Mouse (Mus musculus) ES-E14 (cell line): ENCODE data around the gene Lingo3. TPM values are rescaled to one million over a fixed set of nuclear protein-coding genes. Genes with fewer than 3 reads are reported as not detected.

ENCODE experiments used
- DNase-seq: peaks from one replicate; pipeline ENCODE4 v3.0.0-alpha.2; 2013; ENCODE audit warnings: low read depth, low spot score
- H3K27ac ChIP-seq: 2 replicates; pipeline ENCODE4 v1.5.1; 2012; ENCODE audit warnings: low read depth, mild to moderate bottlenecking, low read length, moderate library complexity, mixed read lengths; ENCODE audit not compliant: poor library complexity, insufficient read depth, severe bottlenecking
- H3K36me3 ChIP-seq: 2 replicates; pipeline ENCODE4 v1.6.1; 2012; ENCODE audit warnings: mild to moderate bottlenecking, low read length, moderate library complexity, mixed read lengths; ENCODE audit not compliant: control insufficient read depth, poor library complexity, insufficient read depth, severe bottlenecking
- H3K4me1 ChIP-seq, 2 experiments: fragments of 150-350 bp in 1 of 2; sonication (generic) in 1 of 2; 2 replicates each; pipeline ENCODE4 v1.6.1; 2012; ENCODE audit warnings: low read length in 2 of 2, mild to moderate bottlenecking in 1 of 2, mixed read lengths in 1 of 2; ENCODE audit not compliant: control insufficient read depth in 2 of 2, insufficient read depth in 2 of 2, poor library complexity in 1 of 2
- H3K4me3 ChIP-seq, 2 experiments: fragments of 150-350 bp in 1 of 2; sonication (generic) in 1 of 2; 2 replicates each; pipeline ENCODE4 v1.5.1; 2012; ENCODE audit warnings: low read length in 2 of 2, low read depth in 1 of 2, mild to moderate bottlenecking in 1 of 2, mixed read lengths in 1 of 2; ENCODE audit not compliant: insufficient read depth in 1 of 2, poor library complexity in 1 of 2, severe bottlenecking in 1 of 2
- H3K9ac ChIP-seq: 2 replicates; pipeline ENCODE4 v1.6.1; 2012; ENCODE audit warnings: low read depth, mild to moderate bottlenecking, low read length, mixed read lengths; ENCODE audit not compliant: poor library complexity, insufficient read depth, severe bottlenecking
- H3K9me3 ChIP-seq: fragments of 150-350 bp; sonication (generic); 2 replicates; pipeline ENCODE4 v1.6.1; 2012; ENCODE audit warnings: low read depth, mild to moderate bottlenecking, low read length; ENCODE audit not compliant: control insufficient read depth, insufficient read depth
- CHD2 ChIP-seq: IDR thresholded peaks from 2 replicates; pipeline ENCODE4 v1.6.1; 2014; ENCODE audit warnings: mild to moderate bottlenecking, low read depth, low read length, inconsistent platforms
- HCFC1 ChIP-seq: IDR thresholded peaks from 2 replicates; pipeline ENCODE4 v1.6.1; 2012; ENCODE audit warnings: low read length, inconsistent platforms, borderline replicate concordance; ENCODE audit not compliant: insufficient read depth
- MAFK ChIP-seq: IDR thresholded peaks from 2 replicates; pipeline ENCODE4 v1.6.1; 2014; ENCODE audit warnings: mild to moderate bottlenecking, low read depth, low read length, inconsistent platforms; ENCODE audit not compliant: insufficient read depth
- ZC3H11A ChIP-seq: IDR thresholded peaks from 2 replicates; pipeline ENCODE4 v1.6.1; 2012; ENCODE audit warnings: low read depth, mild to moderate bottlenecking, inconsistent platforms, low read length, borderline replicate concordance
- ZNF384 ChIP-seq: IDR thresholded peaks from 2 replicates; pipeline ENCODE4 v1.6.1; 2012; ENCODE audit warnings: low read depth, low read length, inconsistent platforms
- in situ Hi-C, 2 experiments: fragments of 600-800 bp; cut with MboI; formaldehyde crosslinking; loops; one replicate each; pipeline ENCODE4 v1.15.1; 2025; ENCODE audit warnings: low sequenced_read_pairs in 2 of 2, inconsistent platforms in 1 of 2; ENCODE audit not compliant: unreplicated experiment in 2 of 2
- total RNA-seq: library from RNA; depleted of rRNA; stranded (reverse); fragments of 300-350 nt; gene quantifications from 2 replicates; pipeline ENCODE4 v1.2.3, GENCODE M21; 2012; rRNA removed

The Lingo3 gene
- total RNA-seq: 2.4 and 6.9 TPM in 2 replicates

DNA sequence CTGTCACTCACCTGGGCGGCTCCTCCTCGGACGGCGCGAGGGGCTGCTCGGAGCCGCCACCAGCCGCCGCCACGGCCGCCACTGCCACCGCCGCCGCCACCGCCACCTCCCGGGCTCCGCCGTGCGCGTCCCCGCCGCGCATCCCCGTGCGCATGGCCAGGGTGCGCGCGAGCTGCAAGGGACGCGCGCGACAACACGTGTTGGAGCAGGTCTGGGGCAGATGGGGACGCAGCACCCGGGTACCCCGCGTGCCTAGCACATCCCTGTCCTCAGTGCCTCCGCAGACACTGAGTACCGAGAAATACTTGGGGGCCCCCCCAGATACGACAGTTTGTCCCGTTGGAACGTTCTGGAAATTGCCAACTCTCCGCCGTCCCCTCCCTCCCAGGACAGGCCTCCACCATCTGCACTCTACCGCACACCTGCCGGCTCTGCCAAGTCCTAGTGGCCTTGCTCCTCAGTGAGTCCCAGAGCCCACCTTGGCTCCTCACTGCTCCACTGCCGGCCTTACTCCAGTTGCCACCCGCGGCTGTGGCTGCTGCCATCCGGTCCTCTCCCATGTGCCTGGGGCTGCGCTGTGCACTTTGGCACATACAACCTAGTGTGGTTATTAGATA is at the start of gene Lingo3:
Gene Lingo3, minus strand, starts transcription at position 109 of the 617 bp plus-strand sequence.
- Histone ChIP-seq H3K9ac (peak within 1 kb of the TSS; percentile 49), H3K4me1 (peaks cover 0 to 5% of the 10 kb centered on the region in 2 experiments; a peak in 1 of 4 replicates), H3K36me3 (no peaks in the 10 kb centered on the region), H3K27ac (no peak within 1 kb of the TSS), H3K9me3 (no peaks in the 10 kb centered on the region), H3K4me3 (peak within 1 kb of the TSS; percentile 62 to 70)
- TF ChIP-seq ZNF384 (no peak), MAFK (no peak), HCFC1 (no peak), ZC3H11A (no peak), CHD2 (no peak)
- in situ Hi-C loops: no loop called here
- no peak for DNase-seq

DNA sequence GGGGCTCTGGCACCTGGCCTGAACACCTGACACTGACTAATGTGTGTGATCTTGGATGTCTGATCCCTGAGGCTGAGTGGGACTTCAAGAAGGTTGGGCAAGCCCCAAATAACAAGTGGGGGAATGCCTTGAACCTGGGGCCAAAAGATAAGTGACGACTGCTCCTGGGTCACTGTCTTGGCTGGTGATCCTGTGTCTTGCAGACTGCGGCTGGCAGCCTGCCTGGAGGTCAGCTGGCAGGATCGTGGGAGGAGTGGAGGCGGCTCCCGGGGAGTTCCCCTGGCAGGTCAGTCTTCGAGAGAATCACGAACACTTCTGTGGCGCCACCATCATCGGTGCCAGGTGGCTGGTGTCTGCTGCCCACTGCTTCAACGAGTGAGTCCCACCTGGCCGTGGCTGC is 43.3 kb upstream of the Lingo3 start:
- no peak for DNase-seq
- Histone ChIP-seq H3K9ac (no peak overlapping the region), H3K27ac (no peak overlapping the region), H3K9me3 (no peaks in the 10 kb centered on the region), H3K36me3 (no peaks in the 10 kb centered on the region), H3K4me1 (peaks cover 0 to 4% of the 10 kb centered on the region in 2 experiments; a peak in 1 of 4 replicates), H3K4me3 (no peak overlapping the region)
- in situ Hi-C loops: loop anchor here in 1 of 2 experiments (5.0 kb wide), 1 partner anchor 110 kb away; no protein-coding TSS in a partner anchor
- no peak for TF ChIP-seq HCFC1
- TF ChIP-seq CHD2: no peak
- TF ChIP-seq ZNF384: no peak
- TF ChIP-seq MAFK: no peak
- TF ChIP-seq ZC3H11A: no peak

DNA sequence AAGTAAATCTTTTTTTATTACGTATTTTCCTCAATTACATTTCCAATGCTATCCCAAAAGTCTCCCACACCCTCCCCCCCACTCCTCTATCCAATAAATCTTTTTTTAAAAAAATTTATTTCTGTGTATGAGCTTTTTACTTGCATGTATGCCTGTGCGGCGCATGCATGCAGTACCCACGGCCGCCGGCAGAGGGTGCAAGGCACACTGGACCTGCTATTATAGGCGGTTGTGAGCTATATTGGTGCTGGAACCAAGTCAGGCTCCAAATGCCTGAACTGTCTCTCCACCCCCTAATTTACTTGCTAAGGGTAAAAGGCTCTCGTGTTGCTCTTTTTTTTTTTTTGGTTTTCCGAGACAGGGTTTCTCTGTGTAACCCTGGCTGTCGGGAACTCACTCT is 37.5 kb upstream of the Lingo3 start:
- Histone ChIP-seq H3K4me1 (peaks cover 0 to 8% of the 10 kb centered on the region in 2 experiments; a peak in 2 of 4 replicates), H3K9me3 (no peaks in the 10 kb centered on the region), H3K9ac (no peak overlapping the region), H3K4me3 (no peak overlapping the region), H3K27ac (no peak overlapping the region), H3K36me3 (no peaks in the 10 kb centered on the region)
- peak; percentile 65 for DNase-seq
- in situ Hi-C loops: no loop called here
- TF ChIP-seq HCFC1: no peak
- TF ChIP-seq ZC3H11A: no peak; the same call in none of the 2 replicates
- TF ChIP-seq ZNF384: no peak
- TF ChIP-seq MAFK: no peak
- no peak for TF ChIP-seq CHD2

DNA sequence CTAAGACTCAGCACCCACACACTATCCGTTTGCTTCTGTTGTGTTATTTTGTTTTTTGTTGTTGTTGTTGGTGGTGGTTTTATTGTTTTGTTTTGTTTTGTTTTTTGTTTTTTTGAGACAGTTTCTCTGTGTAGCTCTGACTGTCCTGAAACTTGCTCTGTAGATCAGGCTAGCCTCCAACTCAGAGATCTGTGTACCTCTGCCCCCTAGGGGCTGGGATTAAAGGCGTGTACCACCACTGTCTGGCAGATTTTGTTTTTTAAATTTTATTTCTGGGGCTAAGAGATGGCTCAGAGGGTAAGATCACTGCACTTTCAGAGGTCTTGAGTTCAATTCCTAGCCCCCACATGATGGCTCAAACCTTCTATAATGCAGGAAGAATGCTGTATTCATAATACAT is 37.1 kb upstream of the Lingo3 start:
- no peak for TF ChIP-seq MAFK
- TF ChIP-seq HCFC1: no peak
- no peak for TF ChIP-seq CHD2
- TF ChIP-seq ZC3H11A: no peak
- TF ChIP-seq ZNF384: no peak
- no peak overlapping the region for H3K27ac ChIP-seq
- no peaks in the 10 kb centered on the region for H3K9me3 ChIP-seq
- no peak overlapping the region for H3K4me3 ChIP-seq
- H3K36me3 ChIP-seq: no peaks in the 10 kb centered on the region
- H3K9ac ChIP-seq: no peak overlapping the region
- DNase-seq: no peak
- peaks cover 0 to 10% of the 10 kb centered on the region in 2 experiments; a peak in 2 of 4 replicates for H3K4me1 ChIP-seq
- in situ Hi-C loops: no loop called here
